Mouse (Mus musculus) spleen, postnatal 4 days (tissue): ENCODE results near the gene Wwox.

Experiments used
- DNase-seq, 2 experiments: peaks; one replicate each; pipeline ENCODE4 v3.0.0; 2022; ENCODE audit warnings: low spot score in 2 of 2

The Wwox gene

GRCm38 (mm10) chr8:114743185-114743915, 303.9 kb downstream of the Wwox start:
- DNase-seq = no peak

GRCm38 (mm10) chr8:114746373-114746772, 306.9 kb downstream of the Wwox start:
- no peak for DNase-seq

- DNase-seq = no peak
These were observed 312.1 kb downstream of the Wwox start for GRCm38 (mm10) chr8:114751376-114752135.

GRCm38 (mm10) chr8:114759621-114760020, 320.2 kb downstream of the Wwox start:
- no peak for DNase-seq

- no peak for DNase-seq
These were observed 329.1 kb downstream of the Wwox start for GRCm38 (mm10) chr8:114768536-114768935.

- DNase-seq = peak; percentile 62 to 86
These were observed 331.7 kb downstream of the Wwox start for GRCm38 (mm10) chr8:114770856-114771776.

- no peak for DNase-seq
These were observed 332.9 kb downstream of the Wwox start for GRCm38 (mm10) chr8:114772276-114772849.

GRCm38 (mm10) chr8:114773461-114774414, 334.3 kb downstream of the Wwox start:
- DNase-seq = no peak

GRCm38 (mm10) chr8:114774415-114774775, 334.9 kb downstream of the Wwox start:
- no peak for DNase-seq

GRCm38 (mm10) chr8:114775543-114775942, 336.1 kb downstream of the Wwox start:
- no peak for DNase-seq

- no peak for DNase-seq
These were observed 337.2 kb downstream of the Wwox start for GRCm38 (mm10) chr8:114776696-114777095.

- no peak for DNase-seq
These were observed 338.0 kb downstream of the Wwox start for GRCm38 (mm10) chr8:114777271-114777980.

- no peak for DNase-seq
These were observed 339.5 kb downstream of the Wwox start for GRCm38 (mm10) chr8:114779002-114779401.

- no peak for DNase-seq
These were observed 343.9 kb downstream of the Wwox start for GRCm38 (mm10) chr8:114783321-114783720.

GRCm38 (mm10) chr8:114785834-114786233, 346.4 kb downstream of the Wwox start:
- DNase-seq = no peak

- no peak for DNase-seq
These were observed 350.2 kb downstream of the Wwox start for GRCm38 (mm10) chr8:114789616-114790015.

- no peak for DNase-seq
These were observed 351.3 kb downstream of the Wwox start for GRCm38 (mm10) chr8:114790754-114791153.

- DNase-seq = no peak
These were observed 354.2 kb downstream of the Wwox start for GRCm38 (mm10) chr8:114793682-114794081.

GRCm38 (mm10) chr8:114801428-114802134, 362.1 kb downstream of the Wwox start:
- DNase-seq = no peak
